Mouse (Mus musculus) intestine, postnatal 0 days (tissue): ENCODE data around the gene Ces1d. TPM values are rescaled to one million over a fixed set of nuclear protein-coding genes. Genes with fewer than 3 reads are reported as not detected.
"Not testable (repeated sequence)": the region's sequence is repeated elsewhere in the genome, so short reads cannot be mapped to it uniquely, and the experiment has no call there.

ENCODE experiments used
- ATAC-seq: fragments of 200-750 bp; cut with Nextera tagmentation; 2 replicates; pipeline ENCODE4 v1.8.0; 2017; ENCODE audit warnings: mild to moderate bottlenecking, moderate TSS enrichment, moderate library complexity
- H3K27ac ChIP-seq: fragments of 300-500 bp; sonication (generic); 2 replicates; pipeline ENCODE4 v1.5.1; 2014; ENCODE audit warnings: mild to moderate bottlenecking, low read depth, low read length, moderate library complexity
- H3K27me3 ChIP-seq: fragments of 300-500 bp; sonication (generic); replicated peaks from 2 replicates; pipeline ENCODE4 v1.6.1; 2014; ENCODE audit warnings: low read length, mixed read lengths; ENCODE audit not compliant: control insufficient read depth, insufficient read depth
- H3K36me3 ChIP-seq: fragments of 300-500 bp; sonication (generic); 2 replicates; pipeline ENCODE4 v1.6.1; 2014; ENCODE audit warnings: mild to moderate bottlenecking, moderate library complexity; ENCODE audit not compliant: control insufficient read depth, insufficient read depth
- H3K4me1 ChIP-seq: fragments of 300-500 bp; sonication (generic); replicated peaks from 2 replicates; pipeline ENCODE4 v1.6.1; 2014; ENCODE audit warnings: antibody characterized with exemption, low read length, mixed read lengths; ENCODE audit not compliant: control insufficient read depth, insufficient read depth
- H3K4me2 ChIP-seq: fragments of 300-500 bp; sonication (generic); replicated peaks from 2 replicates; pipeline ENCODE4 v1.6.1; 2014; ENCODE audit warnings: low read depth, mild to moderate bottlenecking, moderate library complexity
- H3K4me3 ChIP-seq: fragments of 300-500 bp; sonication (generic); 2 replicates; pipeline ENCODE4 v1.5.1; 2014; ENCODE audit warnings: low read depth, low read length
- H3K9ac ChIP-seq: fragments of 300-500 bp; sonication (generic); 2 replicates; pipeline ENCODE4 v1.6.1; 2014; ENCODE audit warnings: mild to moderate bottlenecking, low read depth, low read length
- H3K9me3 ChIP-seq: fragments of 300-500 bp; sonication (generic); 2 replicates; pipeline ENCODE4 v1.6.1; 2016; ENCODE audit warnings: mixed run types; ENCODE audit not compliant: control insufficient read depth
- CTCF ChIP-seq: sonication (generic); IDR thresholded peaks from 2 replicates; pipeline ENCODE4 v1.5.1; 2016; ENCODE audit warnings: low read depth, mild to moderate bottlenecking, control low read depth, antibody characterized with exemption, moderate library complexity
- WGBS: fragments of 180-500 bp; shearing (Covaris S2); extraction: QIAGEN DNeasy Blood & Tissue Kit; methylation state at CpG from one replicate; pipeline ENCODE4 v1.1.7; 2014; 5-methylcytosine and 5-hydroxymethylcytosine counted together
- polyA plus RNA-seq: library from polyadenylated mRNA; unstranded; fragments of >200 nt; fragmentation: Nextera tagmentation; extraction: Ambion mirVana; gene quantifications from 2 replicates; pipeline ENCODE4 v1.2.1, GENCODE M21; 2015

Ces1d gene
- polyA plus RNA-seq, 1 experiment from 2014 or later, result 0.22 TPM

DNA sequence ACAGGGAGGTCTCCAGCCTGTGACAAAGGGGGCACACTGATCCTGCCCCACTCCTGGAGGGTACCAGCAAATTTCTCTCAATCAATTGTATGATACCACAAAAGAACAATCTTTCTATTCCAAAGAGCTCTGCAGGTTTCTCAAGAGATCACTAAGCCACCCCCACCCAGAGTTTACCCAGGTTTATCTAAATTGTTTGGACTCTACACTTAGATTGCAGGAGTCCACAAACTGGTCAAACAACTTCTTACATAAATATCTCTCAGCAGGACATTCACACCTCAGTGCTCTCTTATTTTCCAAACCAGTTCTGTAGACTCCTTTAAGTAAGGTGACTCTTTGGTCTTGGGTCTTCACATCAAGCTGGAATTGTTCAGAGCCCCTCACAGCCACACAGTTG is 31.8 kb upstream of the Ces1d start, which contains the start of gene Ces1e:
Gene Ces1e (minus strand): TSS at position 174 of the 400 bp plus-strand sequence.
- H3K4me2 ChIP-seq, result peak within 1 kb of the TSS; percentile 49
- H3K9ac ChIP-seq, result no peak within 1 kb of the TSS
- no peaks in the 10 kb centered on the region for H3K9me3 ChIP-seq
- no peaks in the 10 kb centered on the region for H3K36me3 ChIP-seq
- no peak within 1 kb of the TSS for H3K4me3 ChIP-seq
- ATAC-seq, result peak; percentile 94
- no peaks in the 10 kb centered on the region for H3K4me1 ChIP-seq
- peak within 1 kb of the TSS; percentile 15; the same call in 1 of the 2 replicates for H3K27ac ChIP-seq
- H3K27me3 ChIP-seq, result no peaks in the 10 kb centered on the region
- TF ChIP-seq CTCF, result no peak

DNA sequence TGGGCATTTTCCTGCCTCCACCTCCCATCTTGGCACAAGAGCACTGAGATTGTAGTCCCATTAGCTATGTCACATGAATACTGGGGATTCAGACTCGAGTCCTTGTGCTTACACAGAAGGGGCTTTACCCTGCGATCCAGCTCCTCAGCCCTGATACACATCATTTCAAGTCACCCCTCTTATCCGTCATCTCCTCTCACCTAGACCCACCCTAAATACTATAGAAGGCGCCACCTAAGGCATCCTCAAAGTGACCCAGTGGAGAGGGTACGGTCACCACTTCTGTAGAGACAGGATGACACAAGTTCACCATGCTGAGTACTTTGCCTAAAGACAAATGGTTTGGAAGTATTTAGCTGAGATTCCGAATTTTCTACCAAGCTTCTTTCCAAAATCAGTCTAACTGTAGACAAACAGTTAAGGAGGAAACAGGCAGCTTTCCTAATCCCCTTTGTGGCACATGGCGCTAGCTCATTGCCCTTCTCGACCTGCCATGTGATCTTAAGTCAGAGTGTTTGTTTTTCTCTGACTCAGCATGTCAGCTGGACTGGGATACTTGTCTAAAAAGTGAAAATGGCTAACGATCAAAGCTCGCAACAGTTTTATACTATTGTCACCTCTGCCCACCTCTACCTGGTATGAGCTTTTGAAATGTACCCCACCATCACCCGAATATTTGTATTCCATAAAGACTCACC is 31.2 kb upstream of the Ces1d start:
- TF ChIP-seq CTCF, result no peak
- no peak overlapping the region for H3K4me3 ChIP-seq
- H3K27me3 ChIP-seq, result no peaks in the 10 kb centered on the region
- H3K9ac ChIP-seq, result no peak overlapping the region
- ATAC-seq, result peak; percentile 88
- H3K4me2 ChIP-seq, result peak overlapping the region; percentile 49
- peak overlapping the region; percentile 15; the same call in 1 of the 2 replicates for H3K27ac ChIP-seq
- no peaks in the 10 kb centered on the region for H3K36me3 ChIP-seq
- 46% methylated on average over 11 of the region's 11 CpGs for WGBS
- H3K9me3 ChIP-seq, result no peaks in the 10 kb centered on the region
- no peaks in the 10 kb centered on the region for H3K4me1 ChIP-seq

DNA sequence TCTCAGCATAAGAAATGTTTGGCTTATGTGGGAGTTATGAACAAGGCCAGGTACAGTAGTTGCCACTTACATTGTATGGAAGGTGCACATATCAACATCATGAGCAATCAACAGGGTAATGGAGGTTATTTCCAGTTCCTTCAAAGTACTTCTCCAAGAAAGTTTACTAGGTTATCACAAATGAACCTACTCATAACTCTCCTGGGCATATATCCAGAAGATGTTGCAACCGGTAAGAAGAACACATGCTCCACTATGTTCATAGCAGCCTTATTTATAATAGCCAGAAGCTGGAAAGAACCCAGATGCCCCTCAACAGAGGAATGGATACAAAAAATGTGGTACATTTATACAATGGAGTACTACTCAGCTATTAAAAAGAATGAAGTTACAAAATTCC is 28.8 kb upstream of the Ces1d start:
- not testable (repeated sequence) for H3K4me2 ChIP-seq, H3K27ac ChIP-seq, ATAC-seq, H3K27me3 ChIP-seq, H3K36me3 ChIP-seq, H3K9ac ChIP-seq, H3K4me3 ChIP-seq, H3K4me1 ChIP-seq, H3K9me3 ChIP-seq
- 76% methylated on average over 1 of the region's 1 CpGs for WGBS

DNA sequence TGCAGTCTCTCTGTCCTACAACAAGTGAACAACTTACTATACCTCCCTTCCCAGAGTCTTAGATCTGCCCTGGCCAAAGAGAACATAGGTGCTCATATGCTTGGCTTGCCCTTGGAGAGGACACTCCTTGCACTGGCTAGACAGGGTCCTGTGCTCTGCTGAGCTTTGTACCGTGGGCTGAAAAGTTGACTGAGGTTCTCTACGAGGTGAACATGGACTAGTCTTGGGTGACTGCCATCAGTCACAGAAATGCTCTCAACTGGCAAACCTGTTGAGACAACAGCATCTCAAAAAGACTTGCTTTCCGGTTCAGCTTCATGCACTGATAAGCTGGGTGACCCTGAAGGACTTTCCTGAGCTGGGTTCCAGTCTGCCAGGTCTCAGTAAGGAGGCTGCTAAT is 24.3 kb upstream of the Ces1d start:
- Histone ChIP-seq H3K36me3 (no peaks in the 10 kb centered on the region), H3K4me3 (no peak overlapping the region), H3K27ac (no peak overlapping the region), H3K4me1 (no peaks in the 10 kb centered on the region), H3K9me3 (no peaks in the 10 kb centered on the region), H3K27me3 (no peaks in the 10 kb centered on the region), H3K9ac (no peak overlapping the region), H3K4me2 (no peak overlapping the region)
- no peak for TF ChIP-seq CTCF
- ATAC-seq, result no peak
- 87% methylated on average over 3 of the region's 3 CpGs for WGBS

DNA sequence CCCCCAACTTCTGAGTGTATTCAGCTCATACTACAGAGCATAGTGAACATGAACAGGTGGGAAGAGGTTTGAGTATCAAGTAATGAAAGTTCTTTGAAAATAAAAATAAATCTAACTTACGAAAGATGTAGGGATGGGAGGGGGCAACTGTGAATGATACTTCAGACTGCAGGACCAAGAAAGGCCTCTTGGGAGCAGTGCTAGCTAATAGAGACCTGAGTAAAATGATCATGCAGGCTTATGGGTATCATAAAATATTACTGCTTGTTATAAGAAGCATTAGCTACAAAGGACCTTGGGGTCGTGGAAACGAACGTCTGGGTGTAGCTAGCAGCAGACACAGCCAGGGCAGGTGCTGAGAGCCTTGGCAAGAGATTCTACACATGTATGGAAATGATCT is 20.2 kb upstream of the Ces1d start:
- H3K9ac ChIP-seq, result no peak overlapping the region
- no peak overlapping the region for H3K4me3 ChIP-seq
- no peak for ATAC-seq
- TF ChIP-seq CTCF, result peak; percentile 72
- H3K9me3 ChIP-seq, result no peaks in the 10 kb centered on the region
- no peaks in the 10 kb centered on the region for H3K27me3 ChIP-seq
- no peak overlapping the region for H3K4me2 ChIP-seq
- H3K36me3 ChIP-seq, result no peaks in the 10 kb centered on the region
- WGBS, result 32% methylated on average over 4 of the region's 4 CpGs
- H3K4me1 ChIP-seq, result no peaks in the 10 kb centered on the region
- no peak overlapping the region for H3K27ac ChIP-seq

DNA sequence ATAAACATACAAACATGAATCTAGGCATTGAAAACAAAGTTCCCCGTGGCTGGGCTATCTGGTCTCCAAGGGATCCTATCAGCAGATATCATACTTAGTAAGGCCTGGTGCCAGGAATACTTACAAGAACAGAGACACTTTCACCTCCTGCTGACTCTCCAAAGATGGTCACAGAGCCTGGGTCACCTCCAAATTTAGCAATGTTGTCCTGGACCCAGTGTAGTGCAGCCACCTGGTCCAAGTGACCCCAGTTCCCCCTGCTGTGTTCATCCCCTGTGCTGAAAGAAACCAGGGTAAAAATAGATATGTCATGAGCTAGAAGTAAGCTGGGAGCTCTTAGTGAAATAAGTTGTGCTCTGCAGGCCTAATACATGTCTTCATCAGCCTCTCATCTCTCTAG is 19.7 kb upstream of the Ces1d start:
- 29% methylated on average over 1 of the region's 1 CpGs for WGBS
- Histone ChIP-seq H3K36me3 (no peaks in the 10 kb centered on the region), H3K4me2 (no peak overlapping the region), H3K9ac (no peak overlapping the region), H3K27me3 (no peaks in the 10 kb centered on the region), H3K9me3 (no peaks in the 10 kb centered on the region), H3K4me3 (no peak overlapping the region), H3K4me1 (no peaks in the 10 kb centered on the region), H3K27ac (no peak overlapping the region)
- ATAC-seq, result no peak
- no peak for TF ChIP-seq CTCF

DNA sequence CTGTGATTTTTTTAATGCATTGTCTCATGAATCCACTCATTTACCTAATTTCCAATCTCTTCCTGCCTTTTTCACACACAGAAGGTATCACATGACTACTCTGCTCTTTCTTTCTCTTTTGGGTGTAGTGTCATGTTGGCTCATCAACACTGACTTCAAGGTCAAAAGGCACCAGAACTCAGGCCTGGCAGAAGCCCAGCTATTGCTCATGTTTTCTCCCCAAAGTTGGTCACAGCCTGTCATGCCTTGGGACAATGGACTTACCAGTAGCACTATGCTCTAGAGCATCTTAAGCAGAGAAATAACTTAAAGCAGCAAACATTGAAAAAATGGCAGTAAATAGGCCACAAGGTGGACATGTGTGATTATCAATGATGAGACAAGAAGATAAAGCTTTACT is 13.5 kb upstream of the Ces1d start:
- no peaks in the 10 kb centered on the region for H3K9me3 ChIP-seq
- no peak overlapping the region for H3K4me2 ChIP-seq
- no peak overlapping the region for H3K4me3 ChIP-seq
- H3K27me3 ChIP-seq, result no peaks in the 10 kb centered on the region
- no peak overlapping the region for H3K27ac ChIP-seq
- ATAC-seq, result no peak
- H3K36me3 ChIP-seq, result no peaks in the 10 kb centered on the region
- H3K4me1 ChIP-seq, result no peaks in the 10 kb centered on the region
- no peak for TF ChIP-seq CTCF
- no peak overlapping the region for H3K9ac ChIP-seq

DNA sequence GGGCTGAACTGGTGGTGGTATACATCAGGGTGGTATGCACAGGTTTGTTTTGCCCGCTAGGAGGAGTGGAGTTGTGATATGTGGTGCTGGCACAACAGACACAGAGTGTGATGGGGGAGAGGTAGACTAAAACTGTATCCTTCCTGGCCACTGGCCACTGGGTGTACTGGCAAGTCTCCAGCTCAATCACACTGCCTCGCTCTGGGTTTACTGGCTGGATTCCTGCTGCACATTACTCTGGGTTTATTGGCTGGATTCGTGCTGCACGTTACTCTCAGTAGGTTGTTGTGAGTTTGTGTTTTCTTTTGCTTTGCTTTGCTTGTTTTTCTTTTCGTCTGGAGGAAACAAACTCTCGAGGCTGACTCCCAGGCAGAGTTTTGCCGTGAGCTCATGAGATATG is 1.5 kb upstream of the Ces1d start:
- H3K9me3 ChIP-seq, H3K4me2 ChIP-seq, H3K27me3 ChIP-seq, H3K36me3 ChIP-seq, H3K4me3 ChIP-seq, H3K27ac ChIP-seq, H3K9ac ChIP-seq, H3K4me1 ChIP-seq, ATAC-seq: not testable (repeated sequence)
- 60% methylated on average over 7 of the region's 7 CpGs for WGBS
